ENCODE assay signal across 13 mouse cellular contexts in genomic region chr2:167468444-167468843, GRCm38 (mm10). TPM values are rescaled to one million over a fixed set of nuclear protein-coding genes. Genes with fewer than 3 reads are reported as not detected.
DNase-seq lines count a peak whose midpoint lies in the region; ATAC-seq lines count a peak whose summit lies in the region.
"Had no signal": no experiment of that assay in that cellular context is flagged by ENCODE, and none has a peak within 500 bp of the region (broad histone marks: within the 10 kb centered on the region; RNA-seq: fewer than 3 reads in every experiment).

No protein-coding gene starts in this region.

- H3K9ac ChIP-seq in liver, embryonic 13.5 days, result no peak overlapping the region
- H3K9ac ChIP-seq in liver, embryonic 11.5 days (ENCODE audit: low read depth, low read length), result no peak overlapping the region
- H3K9ac ChIP-seq: lung, embryonic 14.5 days had no signal

- H3K27ac ChIP-seq in liver, embryonic 13.5 days, result no peak overlapping the region
- H3K27ac ChIP-seq in liver, embryonic 11.5 days (ENCODE audit: low read depth, low read length), result no peak overlapping the region

- peaks cover 85% of the 10 kb centered on the region for H3K36me3 ChIP-seq in liver, embryonic 13.5 days
- H3K36me3 ChIP-seq in liver, embryonic 11.5 days (ENCODE audit: control insufficient read depth, insufficient read depth, low read length), result peaks cover 46% of the 10 kb centered on the region
- no peaks in the 10 kb centered on the region; the same call in none of the 2 replicates for H3K36me3 ChIP-seq in splenic B cell, adult 2 months (ENCODE audit: control insufficient read depth, insufficient read depth, low read length, poor library complexity, severe bottlenecking)

- no peak overlapping the region for H3K4me3 ChIP-seq in liver, embryonic 13.5 days (replicated peaks)
- H3K4me3 ChIP-seq in liver, embryonic 11.5 days (ENCODE audit: low read depth, low read length), result no peak overlapping the region

- no peak overlapping the region for H3K4me2 ChIP-seq in liver, embryonic 13.5 days
- H3K4me2 ChIP-seq in liver, embryonic 11.5 days, result no peak overlapping the region
- H3K4me2 ChIP-seq: lung, embryonic 14.5 days; midbrain, embryonic 11.5 days had no signal

- H3K9me3 ChIP-seq in liver, embryonic 13.5 days (replicated peaks), result no peaks in the 10 kb centered on the region
- H3K9me3 ChIP-seq in liver, embryonic 11.5 days (ENCODE audit: control insufficient read depth, low read length), result no peaks in the 10 kb centered on the region

- H3K4me1 ChIP-seq in liver, embryonic 13.5 days (replicated peaks), result no peaks in the 10 kb centered on the region
- H3K4me1 ChIP-seq in liver, embryonic 11.5 days (replicated peaks; ENCODE audit: control insufficient read depth, insufficient read depth, low read length), result no peaks in the 10 kb centered on the region

- 0 out of 2 replicates have a peak, but pooled peaks have one; percentile 25 for ATAC-seq in liver, embryonic 13.5 days (ENCODE audit: low read depth)
- ATAC-seq in liver, embryonic 11.5 days (replicated peaks; ENCODE audit: low FRiP score), result no peak

- DNase-seq in cerebellum, postnatal 10 days, result peak; percentile 37 to 54
- DNase-seq in cerebellum, adult 8-10 months, result no peak
- no peak for DNase-seq in liver, embryonic 13.5 days
- no peak for DNase-seq in liver, embryonic 11.5 days (ENCODE audit: low spot score)
- peak; percentile 48 for DNase-seq in WW6 (ENCODE audit: low read depth, low spot score)
- DNase-seq in splenic B cell, adult 2 months (ENCODE audit: low read depth, low spot score), result peak; percentile 31
- DNase-seq in kidney, adult 9 months, result no peak
- no peak for DNase-seq in left cerebral cortex, adult 18-20 months (ENCODE audit: low spot score in 2 of 2)
- DNase-seq: adrenal gland, adult 8-10 months; kidney, adult 11 months; lung, embryonic 14.5 days; spleen, adult 18-20 months had no signal

- WGBS in liver, embryonic 13.5 days (ENCODE audit: insufficient replicate concordance), result 82% methylated on average over 6 of the region's 6 CpGs
- WGBS in liver, embryonic 11.5 days, result 83% methylated on average over 6 of the region's 6 CpGs

- no peaks in the 10 kb centered on the region for H3K27me3 ChIP-seq in liver, embryonic 13.5 days
- H3K27me3 ChIP-seq in liver, embryonic 11.5 days (replicated peaks; ENCODE audit: control insufficient read depth, insufficient read depth, low read length), result no peaks in the 10 kb centered on the region
- H3K27me3 ChIP-seq in splenic B cell, adult 2 months (ENCODE audit: control insufficient read depth, insufficient read depth, low read length, poor library complexity, severe bottlenecking), result no peaks in the 10 kb centered on the region

RNA-seq across cellular contexts. Expression of gene Rnf114, which starts 24.0 kb away (rescaled TPM):
- 32.5 and 33.2 TPM in 2 replicates for polyA plus RNA-seq in liver, embryonic 13.5 days (2015; fragmentation: Nextera tagmentation; extraction: Ambion mirVana)
- 55.9 and 57.7 TPM in 2 replicates for polyA plus RNA-seq in liver, embryonic 11.5 days (2014; fragmentation: Nextera tagmentation; extraction: Ambion mirVana)
- 10 to 100 TPM; 57.9 to 58.9 TPM for total RNA-seq in left cerebral cortex, adult 18-20 months (2021)

RNA-seq across cellular contexts. Expression of gene Spata2, which starts 24.2 kb away (rescaled TPM):
- 7.0 and 9.4 TPM in 2 replicates for polyA plus RNA-seq in liver, embryonic 13.5 days (2015; fragmentation: Nextera tagmentation; extraction: Ambion mirVana)
- polyA plus RNA-seq in liver, embryonic 11.5 days (2014; fragmentation: Nextera tagmentation; extraction: Ambion mirVana), result 16.2 and 17.5 TPM in 2 replicates
- total RNA-seq in left cerebral cortex, adult 18-20 months (2021), result 10 to 100 TPM; 76.0 to 84.0 TPM

RNA-seq across cellular contexts. Expression of gene Slc9a8, which starts 46.9 kb away (rescaled TPM):
- 12.0 and 13.4 TPM in 2 replicates for polyA plus RNA-seq in liver, embryonic 13.5 days (2015; fragmentation: Nextera tagmentation; extraction: Ambion mirVana)
- polyA plus RNA-seq in liver, embryonic 11.5 days (2014; fragmentation: Nextera tagmentation; extraction: Ambion mirVana), result 22.0 and 23.8 TPM in 2 replicates
- 10 to 100 TPM; 26.2 to 32.4 TPM for total RNA-seq in left cerebral cortex, adult 18-20 months (2021)

Comparison
In these comparisons a context has a peak if more than half of its experiments do, and no peak if none do; other contexts are left out.
1. DNase-seq: peak in cerebellum, postnatal 10 days (2 of 2), WW6 (single experiment) and splenic B cell, adult 2 months (single experiment); none in cerebellum, adult 8-10 months (single experiment), liver, embryonic 13.5 days (single experiment), liver, embryonic 11.5 days (single experiment), kidney, adult 9 months (single experiment) and left cerebral cortex, adult 18-20 months (0 of 2).